Mouse (Mus musculus): ENCODE measurements at regions not wholly inside any gene's neighbourhood (a gene's known extent, or its start where the extent isn't known, plus 50 kb on each side); places are given as distances from the start of the nearest gene placed in this dataset.

DNA sequence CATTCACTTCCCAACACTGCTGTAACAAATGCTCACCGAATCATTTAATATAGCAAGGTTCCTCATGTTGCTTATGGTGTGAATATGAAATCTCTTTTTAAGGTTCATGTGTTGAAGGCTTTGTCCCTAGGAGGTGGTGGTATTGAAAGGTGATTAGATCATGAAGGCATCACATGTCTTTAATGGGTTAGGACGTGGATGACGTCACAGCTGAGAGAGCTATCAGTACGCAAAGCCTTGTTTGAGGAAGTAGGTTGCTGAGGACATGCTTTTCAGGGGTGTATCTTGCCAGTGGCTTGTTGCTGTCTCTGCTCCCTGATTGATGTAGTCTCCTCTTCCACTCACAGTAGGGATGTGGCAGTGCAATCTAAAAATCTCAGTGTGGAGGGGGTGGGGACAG, 69.8 kb upstream of the Arsj start:
- in situ Hi-C loops (cut with MboI, MseI): no loop called here

DNA sequence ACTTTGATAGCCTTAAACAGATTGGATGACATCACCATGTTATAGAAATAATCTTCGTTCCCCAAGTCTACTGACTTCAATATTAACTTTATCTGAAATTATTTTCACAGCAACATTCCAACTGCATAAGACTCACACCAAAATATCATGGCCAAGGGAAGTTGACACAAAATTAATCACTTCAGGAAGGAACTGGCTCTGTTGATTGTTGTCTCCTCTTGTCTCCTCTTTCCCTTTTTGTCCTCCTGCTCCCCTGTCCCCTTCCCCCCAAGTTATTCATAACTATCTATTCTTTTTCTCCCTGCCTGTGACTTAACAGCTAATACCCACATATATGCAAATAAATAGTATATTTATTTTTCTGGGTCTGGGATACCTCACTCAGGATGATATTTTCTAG, 67.6 kb upstream of the Arsj start:
- in situ Hi-C loops (cut with MboI, MseI): no loop called here

DNA sequence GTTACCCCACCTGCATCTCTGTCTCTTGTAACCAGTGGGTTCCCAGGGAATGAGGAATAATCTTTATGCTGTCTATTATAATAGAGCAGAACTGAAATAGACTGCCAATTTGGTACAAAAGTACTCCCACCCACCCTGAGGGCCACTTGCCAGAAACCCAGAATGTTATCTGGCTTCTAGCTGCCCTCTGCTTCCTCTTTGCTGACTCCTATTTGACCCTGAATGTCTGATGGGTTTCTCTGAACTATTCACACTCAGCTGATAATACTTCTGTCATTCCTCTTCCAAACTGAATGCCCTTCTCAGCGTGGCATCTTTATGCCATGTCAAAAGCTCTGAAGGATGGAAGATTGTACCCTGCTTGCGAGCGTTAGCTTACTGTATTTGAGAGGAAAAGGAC, 64.2 kb upstream of the Arsj start:
- in situ Hi-C loops (cut with MboI, MseI): no loop called here

DNA sequence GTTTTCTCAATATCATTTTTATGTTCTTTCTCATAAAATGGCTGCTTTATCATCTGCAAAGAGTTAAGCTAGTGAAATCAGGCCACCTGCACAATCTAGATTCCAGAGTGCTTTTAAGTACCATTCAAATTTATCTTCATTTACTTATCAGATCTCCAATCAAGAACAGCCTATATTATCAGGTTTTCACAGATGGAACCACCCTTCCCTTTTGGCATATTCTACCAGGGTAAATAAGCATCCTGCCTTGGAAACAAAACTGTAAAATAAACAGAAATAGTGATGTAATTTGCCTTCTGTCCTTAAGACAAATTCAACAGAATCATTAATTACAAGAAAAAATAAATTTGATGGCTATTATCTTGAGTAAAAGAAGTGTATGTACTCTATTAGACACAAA, 55.2 kb upstream of the Arsj start:
- in situ Hi-C loops (cut with MboI, MseI): no loop called here

Data from T-helper 2 cell (primary cell).